Mouse (Mus musculus) layer of hippocampus, postnatal 25 days (tissue): Measurements from ENCODE around the gene Mfsd5. TPM values are rescaled to one million over a fixed set of nuclear protein-coding genes. Genes with fewer than 3 reads are reported as not detected.

Experiments used
- DNase-seq, 2 experiments: peaks; one replicate each; pipeline ENCODE4 v3.0.0; 2022; ENCODE audit warnings: mixed read lengths in 2 of 2, low spot score in 1 of 2; ENCODE audit errors: extremely low spot score in 1 of 2
- total RNA-seq, 2 experiments: library from RNA; stranded (reverse); gene quantifications; 2 replicates each; pipeline ENCODE4 v1.2.3; 2021

Mfsd5 gene
- 10 to 100 TPM; 39.0 to 39.6 TPM for total RNA-seq

DNA sequence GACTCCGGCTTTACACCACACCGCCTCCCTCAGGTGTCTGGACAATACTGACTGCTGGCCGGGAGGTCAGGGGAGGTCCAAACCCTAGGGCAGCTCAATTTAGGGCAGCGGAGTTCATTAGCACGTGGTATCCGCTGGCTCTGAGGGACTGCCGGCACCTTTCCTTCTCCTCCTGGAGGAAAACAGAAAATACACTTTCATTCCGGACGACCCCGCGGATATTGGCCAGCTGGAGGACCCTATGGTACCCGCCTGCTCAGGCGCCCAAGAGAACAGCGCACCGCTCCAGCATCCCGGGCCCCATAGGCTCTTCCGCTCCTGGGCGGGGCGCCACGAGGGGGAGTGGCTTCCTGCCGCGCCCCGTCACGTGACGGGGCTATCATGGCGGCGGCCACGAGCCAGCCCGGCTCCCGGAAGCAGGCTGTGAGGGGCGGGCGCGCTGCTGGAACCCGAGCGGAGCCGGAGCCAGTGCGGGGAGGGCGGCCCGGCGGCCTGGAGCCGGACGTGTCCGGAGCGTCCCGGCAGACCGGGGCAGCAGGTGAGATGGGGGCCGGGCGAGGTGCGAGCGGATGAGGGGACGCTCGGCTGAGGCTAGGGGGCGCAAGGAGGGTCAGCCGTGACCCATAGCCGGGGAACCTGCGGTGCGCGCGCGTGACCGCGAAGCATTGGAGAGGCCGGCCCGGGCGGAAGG is at the start of gene Mfsd5:
Mfsd5 (plus strand) TSS at position 363 of the 691 bp plus-strand sequence.
- DNase-seq, result peak; percentile 81 to 82

DNA sequence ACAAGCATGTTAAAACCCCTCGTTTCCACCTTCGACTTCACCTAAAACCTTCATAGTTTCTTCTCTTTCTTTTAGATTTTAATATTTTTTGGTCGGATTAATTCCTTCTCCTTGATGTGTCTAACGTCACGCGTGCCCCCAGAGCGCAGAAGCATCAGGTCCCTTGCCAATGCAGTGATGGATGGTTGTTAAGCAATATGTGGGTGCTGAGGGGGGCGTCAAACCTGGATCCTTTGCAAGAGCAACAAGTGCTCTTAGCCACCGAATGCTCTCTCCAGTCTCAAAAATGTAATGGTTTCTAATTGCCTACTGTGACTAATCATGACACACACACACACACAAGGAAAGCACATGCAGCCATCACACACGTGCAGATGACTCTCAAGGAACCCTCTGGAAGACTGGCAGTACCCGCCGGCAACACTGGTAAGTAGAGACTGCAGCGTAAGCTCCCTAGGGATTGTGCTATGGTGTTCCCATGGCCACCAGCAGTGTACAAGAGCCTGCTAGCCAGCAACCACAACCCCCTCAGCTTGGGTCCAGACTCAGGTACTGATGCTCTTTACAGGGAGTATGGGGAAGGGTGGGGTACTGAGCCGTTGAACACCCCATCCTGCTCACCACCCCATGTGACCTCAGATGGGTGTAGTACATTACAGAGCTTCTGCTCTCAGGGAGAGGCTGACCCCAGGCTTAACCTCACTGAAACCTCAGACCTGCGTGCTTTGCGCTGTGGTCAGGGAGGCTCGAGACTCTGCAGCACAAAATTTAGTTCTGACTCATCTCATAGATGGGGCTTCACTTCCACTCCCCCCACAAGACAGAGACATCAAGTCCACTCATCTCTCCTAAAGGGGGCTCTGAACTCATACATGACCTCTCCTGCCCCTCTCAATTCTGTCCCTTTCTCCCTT is 48.6 kb upstream of the Mfsd5 start:
- no peak for DNase-seq

DNA sequence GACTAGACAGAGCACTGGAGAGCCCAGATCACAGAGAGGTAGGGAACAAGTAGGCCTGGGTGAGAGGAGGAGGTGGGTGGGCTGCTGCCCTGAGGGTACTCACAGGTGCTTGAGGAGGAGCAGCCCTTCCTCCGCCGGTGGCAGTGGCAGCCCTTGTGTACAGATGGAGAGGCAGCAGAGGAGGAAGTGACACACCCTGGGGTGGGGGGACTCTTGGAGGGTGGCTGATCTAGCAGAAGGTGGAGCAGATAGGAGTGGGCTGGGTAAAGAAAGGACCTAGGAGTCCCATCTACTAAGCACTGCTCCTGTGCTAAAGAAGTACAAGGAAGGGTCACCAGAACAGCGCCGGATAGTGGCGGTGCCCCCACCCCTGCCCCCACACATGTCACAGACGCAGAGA is 47.5 kb upstream of the Mfsd5 start, which contains the start of gene Itgb7:
Itgb7 (minus strand) TSS at position 197 of the 400 bp plus-strand sequence.
- no peak for DNase-seq

DNA sequence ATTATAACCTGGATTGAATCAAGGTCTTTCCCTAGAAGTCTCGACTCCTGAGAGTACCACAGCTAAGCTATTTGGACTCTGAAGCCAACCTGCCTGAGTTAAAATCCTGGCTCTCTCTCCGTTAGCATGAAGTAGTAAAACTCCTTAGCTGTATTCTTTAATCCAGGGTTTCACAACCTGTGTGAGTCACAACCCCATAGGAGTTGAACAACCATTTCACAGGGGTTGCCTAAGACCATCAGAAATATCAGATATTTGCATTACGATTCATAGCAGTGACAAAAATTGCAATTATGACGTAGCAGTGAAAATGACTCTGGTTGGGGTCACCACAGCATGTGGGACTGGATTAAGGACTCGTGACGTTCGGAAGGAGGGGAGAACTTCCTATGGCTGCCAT is 46.5 kb upstream of the Mfsd5 start:
- no peak for DNase-seq

DNA sequence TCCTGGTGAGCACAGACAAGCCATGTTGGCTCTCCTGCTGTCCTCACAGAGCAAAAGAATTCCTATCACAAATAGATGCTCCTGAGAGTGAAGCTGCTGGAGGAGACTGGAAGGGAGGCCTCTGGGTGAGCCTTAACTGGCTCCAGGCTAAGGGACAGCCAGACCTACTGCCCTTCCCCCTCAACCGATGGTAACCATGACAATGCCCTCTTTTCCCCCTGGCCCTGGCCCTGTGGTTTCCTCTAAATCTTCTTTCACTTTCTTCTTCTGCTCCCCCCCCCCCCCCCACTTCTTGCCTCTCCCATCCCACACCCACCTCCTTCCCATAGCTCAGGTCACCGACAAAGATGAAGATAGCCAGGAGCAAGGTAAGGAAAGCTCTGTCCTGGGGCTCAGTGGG is 45.4 kb upstream of the Mfsd5 start:
- DNase-seq, result no peak

DNA sequence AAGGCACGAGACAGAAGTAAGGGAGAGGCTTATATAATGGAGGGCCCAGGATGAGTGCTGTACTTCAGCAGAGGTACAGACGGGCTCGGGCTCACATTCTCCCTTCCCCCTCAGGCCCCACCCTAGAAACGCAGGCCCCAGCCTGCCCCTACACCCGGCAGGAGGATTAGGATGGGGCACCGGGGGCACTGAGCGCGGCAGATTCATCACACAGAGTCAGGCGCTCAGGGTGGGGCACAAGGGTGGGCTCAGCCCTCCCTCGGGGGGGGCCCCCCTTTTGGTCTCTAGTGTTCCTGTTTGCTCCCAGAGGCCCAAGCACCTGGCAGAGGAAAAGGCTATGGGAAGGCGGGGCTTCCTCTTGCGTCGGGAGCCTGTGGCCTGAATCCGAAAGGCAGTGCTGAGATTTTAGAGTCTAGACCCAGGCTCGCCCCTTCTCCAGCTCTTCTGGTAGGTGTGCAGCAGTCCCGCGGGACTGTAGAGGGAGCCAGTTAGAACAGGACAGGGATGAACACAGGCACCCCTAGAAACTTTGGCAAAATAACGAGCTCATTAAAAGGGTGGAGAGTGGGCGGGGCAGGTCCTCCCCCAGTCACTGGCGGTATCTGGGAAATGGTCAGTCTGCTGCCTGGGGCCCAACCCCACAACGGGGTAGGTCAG is 43.8 kb upstream of the Mfsd5 start:
- no peak for DNase-seq

DNA sequence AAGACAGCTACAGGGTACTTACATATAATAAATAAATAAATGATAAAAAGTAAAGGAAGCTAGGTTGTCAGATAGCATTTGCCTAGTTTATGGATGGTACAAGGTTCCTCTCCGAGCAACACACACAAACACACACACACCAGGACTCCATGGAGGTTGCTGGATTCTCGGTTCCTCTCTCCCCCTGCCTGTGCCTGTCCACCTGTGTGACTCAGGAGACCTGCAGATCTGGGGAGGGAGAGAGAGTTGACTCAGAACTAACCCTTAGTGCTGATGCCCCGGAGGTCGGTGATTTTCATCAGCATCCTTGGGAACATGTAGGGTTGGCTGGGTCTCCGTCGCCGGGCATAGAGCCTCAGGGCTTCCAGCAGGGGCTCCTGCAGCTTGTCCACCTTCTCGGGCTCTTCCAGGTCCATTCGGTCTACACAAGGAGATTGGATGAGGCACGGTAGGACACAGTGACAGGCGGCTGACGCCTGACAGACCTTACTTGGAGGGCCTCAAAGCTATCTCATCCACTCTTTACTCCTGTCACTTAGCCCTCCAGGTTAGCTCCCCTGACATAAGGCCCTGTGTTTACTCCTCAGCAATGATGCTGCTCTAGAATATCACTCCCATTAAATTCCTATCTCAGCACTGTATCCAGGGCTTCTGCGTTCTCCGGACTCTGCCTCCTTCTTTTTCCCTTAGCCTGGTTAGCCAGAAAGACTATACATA is 40.6 kb upstream of the Mfsd5 start:
- DNase-seq, result no peak

DNA sequence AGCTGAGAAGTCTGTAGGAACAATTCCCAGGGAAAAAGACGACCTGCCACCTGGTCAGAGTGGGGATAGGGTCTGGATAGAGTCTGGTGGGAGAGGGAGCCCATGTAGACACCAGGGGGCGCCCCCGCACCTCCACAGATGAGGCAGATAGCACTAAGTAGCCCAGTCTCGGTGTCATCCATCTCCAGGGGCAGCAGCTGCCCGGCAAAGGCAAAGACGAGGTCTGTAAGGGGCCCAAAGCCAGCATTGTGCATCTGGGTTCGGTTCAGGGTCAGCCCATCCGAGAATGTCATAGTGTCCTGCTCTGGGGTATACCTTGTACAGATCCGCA is 40.0 kb upstream of the Mfsd5 start:
- peak; percentile 75 to 90 for DNase-seq

DNA sequence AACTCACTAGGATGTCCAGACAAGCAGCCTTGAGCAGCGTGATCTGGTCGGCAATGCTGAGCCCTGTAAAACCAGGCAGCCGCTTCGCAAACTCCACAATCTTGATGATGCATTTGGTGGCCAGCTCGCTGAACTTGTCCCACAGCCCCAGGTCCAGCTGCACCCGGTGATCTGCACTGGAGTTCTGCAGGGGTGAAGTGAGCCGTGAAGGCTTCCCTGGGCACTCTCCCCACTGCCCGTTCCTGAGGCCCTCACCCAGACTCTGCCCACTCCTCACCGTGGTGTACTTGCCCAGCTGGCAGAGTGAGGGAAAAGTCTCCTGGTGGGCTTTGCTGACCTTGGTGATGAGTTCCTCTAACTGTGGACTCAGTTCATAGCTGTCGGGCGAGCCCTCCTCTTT is 39.4 kb upstream of the Mfsd5 start:
- DNase-seq, result no peak

DNA sequence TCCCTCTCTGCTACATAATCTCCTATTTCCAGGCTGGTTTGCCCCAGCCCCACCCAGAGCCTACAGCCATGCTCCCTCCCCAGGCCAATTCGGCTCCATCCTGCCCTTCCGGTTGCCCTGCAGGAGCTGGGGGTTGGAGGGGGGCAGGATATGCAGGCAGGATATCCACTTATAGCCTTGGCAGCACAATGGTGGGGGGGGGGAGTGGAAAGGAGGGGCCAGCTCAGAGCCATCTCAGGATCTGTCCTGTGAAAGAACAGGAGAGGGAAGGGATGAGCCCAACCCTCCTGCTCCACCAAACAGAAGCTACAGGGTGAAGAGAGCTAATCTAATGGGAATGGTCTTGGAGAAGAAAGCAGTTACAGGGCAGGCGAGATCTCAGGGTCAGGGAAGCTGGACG is 38.6 kb upstream of the Mfsd5 start:
- no peak for DNase-seq

DNA sequence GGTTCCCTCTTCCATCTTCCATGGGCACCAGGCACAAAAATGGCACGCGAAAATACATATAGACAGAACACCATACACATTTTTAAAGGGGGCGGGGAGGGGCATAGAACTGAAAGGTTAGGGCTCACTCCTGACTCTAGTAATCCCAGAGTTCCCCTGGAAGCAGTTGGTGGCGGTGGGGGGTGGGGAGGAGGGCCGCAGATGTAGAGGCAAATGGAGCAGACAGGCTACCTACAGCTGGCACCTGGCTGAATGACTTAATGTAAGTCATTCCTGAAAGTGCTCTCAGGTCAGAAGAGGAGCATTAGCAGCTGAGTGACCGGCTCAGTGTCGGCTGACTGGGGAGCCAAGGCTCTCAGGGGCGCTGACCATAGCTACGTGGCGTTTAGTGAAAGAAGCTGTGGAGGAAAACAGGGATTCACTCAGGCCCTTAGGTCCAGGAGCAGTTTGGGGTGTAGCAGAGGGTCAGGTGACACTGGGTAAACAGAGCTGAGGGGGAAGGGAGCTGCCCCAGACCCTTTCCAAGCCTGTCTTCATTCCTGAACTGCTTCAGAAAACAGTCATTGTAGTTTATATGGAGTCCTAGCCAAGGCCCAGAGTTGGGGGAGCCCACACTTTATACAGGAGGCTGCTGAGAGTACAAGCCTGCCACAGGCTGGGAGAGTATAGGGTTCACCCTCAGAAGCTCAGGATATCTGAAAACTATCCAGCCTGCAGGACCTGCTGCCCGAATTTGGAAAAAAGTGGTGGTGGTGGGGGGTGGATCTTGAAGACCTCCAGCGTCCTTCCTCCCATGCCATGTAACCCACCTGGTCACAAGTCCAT is 36.6 kb upstream of the Mfsd5 start:
- DNase-seq, result no peak

DNA sequence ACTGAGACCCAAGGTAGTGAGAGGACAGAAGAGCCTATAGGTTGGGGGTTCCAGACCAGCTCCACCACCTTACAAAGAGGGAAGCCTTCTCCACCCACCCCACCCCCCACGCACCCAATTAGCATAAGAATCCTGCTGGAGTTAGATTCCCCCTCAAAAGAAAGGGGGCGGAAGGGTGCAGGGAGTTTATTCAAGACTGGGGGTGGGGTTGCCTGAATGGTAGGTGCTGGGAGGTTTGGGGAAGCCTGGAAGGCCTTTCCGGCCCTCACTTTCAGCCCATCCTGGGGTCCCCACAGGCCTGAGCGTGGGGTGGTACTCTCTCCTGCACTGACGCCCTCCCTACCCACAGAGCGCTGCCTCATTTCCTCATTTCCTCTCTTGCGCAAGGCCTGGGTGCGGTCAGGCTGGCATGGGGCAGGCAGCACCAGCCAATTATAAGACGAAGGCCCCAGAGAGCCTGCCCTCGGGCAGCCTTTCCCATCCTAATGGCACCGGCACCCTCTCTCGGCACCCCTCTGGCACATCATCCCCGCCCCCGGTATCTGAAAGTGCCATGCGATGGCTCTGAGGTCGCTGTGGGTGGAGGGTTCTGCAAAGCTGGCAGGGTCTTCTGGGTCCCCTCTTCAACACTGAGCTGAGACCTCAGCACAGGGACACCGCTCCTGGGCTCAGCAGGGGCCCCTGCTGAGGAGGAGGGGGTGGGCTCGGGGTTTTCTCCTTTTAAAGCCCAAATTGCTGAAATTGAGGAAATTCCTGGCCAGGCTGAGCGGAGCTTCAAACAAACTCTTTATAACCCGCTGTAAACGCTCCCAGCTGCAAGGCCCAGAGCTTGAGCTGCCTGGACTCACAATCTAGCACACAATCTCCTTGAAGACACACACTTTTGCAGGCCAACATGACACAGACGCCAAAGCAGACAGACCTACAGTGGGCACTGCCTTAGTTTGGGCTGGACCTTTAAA is 35.7 kb upstream of the Mfsd5 start:
- DNase-seq, result no peak

DNA sequence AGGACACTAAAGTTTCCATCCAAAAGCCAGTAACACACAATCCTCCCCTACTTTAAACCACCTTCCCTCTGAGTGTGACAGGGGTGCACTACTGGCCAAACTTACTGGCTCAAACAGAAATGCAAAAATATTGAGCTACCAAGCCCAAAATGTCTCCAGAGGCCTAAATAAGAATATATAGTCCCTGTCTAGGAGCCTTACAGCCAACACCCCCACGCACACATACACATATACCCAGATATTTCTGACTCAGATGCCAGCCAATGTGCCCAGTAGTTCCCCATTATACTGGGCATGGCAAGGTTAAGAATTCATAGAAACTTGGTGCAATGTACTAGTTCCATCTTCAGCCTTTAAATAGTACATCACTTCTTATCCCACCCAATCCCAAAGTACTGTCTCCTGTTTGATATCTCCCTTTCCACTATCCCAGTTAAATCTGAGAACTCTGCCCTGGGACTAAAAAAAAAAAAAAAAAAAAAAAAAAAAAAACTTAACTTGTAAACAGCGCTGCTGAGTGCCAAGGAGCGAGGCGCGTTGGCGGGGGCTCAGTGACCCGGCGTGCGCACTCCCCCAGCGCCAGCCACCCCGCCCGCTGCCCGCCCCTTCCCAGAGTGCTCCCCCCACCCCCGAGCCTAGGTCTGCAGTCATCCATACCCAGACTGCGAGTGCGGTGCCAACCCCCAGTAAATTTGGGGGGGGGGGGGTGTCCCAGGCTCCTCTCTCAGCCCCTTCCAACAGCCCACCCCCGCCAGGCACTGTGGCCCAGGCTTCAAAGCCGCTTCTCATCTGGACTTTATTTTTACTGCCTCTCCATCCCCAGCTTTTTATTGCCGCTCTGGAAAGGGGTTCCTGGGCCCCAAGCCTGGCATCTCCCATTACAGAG is 34.7 kb upstream of the Mfsd5 start:
- DNase-seq, result no peak

DNA sequence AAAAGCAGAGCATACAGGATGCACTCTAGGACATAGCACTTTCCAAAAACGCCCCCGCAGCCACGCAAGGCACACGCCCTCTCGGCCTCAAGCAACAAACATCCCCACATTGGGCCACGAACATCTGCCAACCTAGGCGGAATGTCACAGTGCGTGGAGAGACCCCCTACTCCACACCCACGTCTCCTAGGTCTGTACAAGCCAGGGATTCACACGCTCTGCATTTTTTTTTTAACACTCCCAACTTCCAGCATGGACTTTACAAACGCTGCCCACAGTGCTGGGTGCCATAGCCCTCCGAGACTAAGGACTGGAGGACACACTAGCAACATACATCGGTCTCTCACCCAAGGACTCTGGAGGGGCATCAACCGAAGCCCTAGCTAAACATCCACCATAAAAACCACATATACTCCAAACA is 33.8 kb upstream of the Mfsd5 start:
- DNase-seq, result no peak

DNA sequence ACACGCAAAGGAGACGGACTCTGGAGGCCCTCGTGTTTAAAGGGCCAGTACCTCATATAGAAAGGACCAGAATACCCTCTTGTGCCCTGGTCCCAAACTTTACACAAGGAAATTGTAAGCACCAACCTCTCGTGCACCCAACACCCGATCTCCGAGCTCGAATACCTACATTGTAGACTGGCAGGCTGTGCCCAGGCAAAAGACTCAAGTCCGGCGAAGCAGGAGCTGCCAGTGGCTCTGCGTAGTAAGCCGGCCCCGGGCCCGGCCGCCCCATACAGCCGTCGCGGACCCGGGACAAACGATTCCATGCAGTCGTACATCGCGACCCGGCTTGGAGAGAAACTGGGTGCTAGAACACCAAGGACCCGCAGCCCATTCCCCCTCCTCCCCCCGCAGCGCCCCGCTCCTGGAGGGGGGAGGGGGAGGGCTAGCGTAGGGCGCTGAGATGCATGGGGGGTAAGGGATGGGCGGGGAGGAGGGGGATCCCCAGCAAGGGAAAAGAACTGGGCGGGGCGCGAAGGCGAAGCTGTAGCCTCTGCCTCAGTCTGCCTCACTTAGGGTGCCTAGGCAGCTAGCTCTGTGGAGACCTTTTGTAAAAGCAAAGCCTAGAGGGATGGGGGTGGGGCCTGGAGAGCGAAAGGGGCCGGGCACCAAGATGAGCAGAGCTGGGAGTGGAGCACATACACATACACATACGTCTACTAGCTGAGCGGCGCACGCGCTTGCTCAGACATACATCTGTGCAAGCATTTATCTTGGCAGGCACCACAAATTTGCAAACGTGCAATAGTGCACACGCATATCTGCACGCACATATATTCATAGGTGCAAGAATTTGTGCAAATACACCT is 33.1 kb upstream of the Mfsd5 start:
- peak; percentile 50 to 55 for DNase-seq

DNA sequence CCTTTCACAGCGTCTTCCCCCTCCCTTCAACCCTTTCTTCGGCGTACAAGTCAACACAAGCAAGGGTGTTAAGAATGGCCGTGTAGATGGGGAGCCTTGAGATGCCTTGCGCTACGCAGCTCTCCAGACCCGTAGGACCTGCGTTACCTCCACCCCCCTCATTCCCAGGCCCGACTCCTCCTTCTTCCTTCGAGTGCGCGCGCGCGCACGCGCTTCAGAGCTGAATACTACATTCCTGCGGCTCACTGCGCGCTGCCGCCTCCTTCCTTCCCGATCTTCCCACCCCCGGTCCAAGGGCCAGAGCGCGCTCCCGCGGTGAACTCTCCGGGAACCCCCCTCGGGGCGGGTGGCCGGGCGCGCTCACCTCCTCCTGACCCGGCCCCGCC is 32.4 kb upstream of the Mfsd5 start:
- DNase-seq, result peak; percentile 70 to 77
